Mouse (Mus musculus): ENCODE results near the gene Ctnna3.
"Not testable (repeated sequence)": the region's sequence is repeated elsewhere in the genome, so short reads cannot be mapped to it uniquely, and the experiment has no call there.

DNA sequence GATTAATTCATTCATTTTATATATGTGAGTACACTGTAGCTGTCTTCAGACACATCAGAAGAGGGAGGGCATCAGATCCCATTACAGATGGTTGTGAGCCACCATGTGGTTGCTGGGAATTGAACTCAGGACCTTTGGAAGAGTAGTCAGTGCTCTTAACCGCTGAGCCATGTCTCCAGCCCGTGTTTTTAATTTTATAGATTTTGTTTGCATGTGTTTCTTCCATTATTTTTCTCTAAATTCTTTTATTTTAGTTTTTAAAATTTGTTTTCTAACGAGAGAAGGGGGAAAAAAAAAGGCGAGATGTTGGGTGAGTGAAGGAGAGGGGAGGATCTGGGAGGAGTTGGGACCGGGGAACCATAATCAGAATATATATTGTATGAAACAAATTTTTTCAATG is 44.0 kb upstream of the Ctnna3 start:
- TF ChIP-seq POLR2A (IDR thresholded peaks at IDR 0.05; ENCODE audit: borderline replicate concordance, extremely low read depth, insufficient read depth, insufficient read length, poor library complexity, severe bottlenecking); CTCF (IDR thresholded peaks at IDR 0.05; ENCODE audit: borderline replicate concordance, extremely low read depth, insufficient read depth, insufficient read length): not testable (repeated sequence)

All from brain, embryonic 14.5 days (tissue).